Mouse (Mus musculus): ENCODE results near the gene Wdr4. TPM values are rescaled to one million over a fixed set of nuclear protein-coding genes. Genes with fewer than 3 reads are reported as not detected.

Wdr4 gene
- polyA plus RNA-seq (2012; fragmentation: generic; extraction: Trizol) = 48.5 TPM
- long read RNA-seq, experiment 1, full-length matches to known transcripts = 28 of 36 reads
- long read RNA-seq, experiment 1, partial matches to known transcripts = 1 of 36 reads
- long read RNA-seq, experiment 1, other reads (novel, unspliced or antisense) = 7 of 36 reads
- long read RNA-seq, experiment 2, full-length matches to known transcripts = 753 of 854 reads
- long read RNA-seq, experiment 2, partial matches to known transcripts = 5 of 854 reads
- long read RNA-seq, experiment 2, other reads (novel, unspliced or antisense) = 96 of 854 reads

DNA sequence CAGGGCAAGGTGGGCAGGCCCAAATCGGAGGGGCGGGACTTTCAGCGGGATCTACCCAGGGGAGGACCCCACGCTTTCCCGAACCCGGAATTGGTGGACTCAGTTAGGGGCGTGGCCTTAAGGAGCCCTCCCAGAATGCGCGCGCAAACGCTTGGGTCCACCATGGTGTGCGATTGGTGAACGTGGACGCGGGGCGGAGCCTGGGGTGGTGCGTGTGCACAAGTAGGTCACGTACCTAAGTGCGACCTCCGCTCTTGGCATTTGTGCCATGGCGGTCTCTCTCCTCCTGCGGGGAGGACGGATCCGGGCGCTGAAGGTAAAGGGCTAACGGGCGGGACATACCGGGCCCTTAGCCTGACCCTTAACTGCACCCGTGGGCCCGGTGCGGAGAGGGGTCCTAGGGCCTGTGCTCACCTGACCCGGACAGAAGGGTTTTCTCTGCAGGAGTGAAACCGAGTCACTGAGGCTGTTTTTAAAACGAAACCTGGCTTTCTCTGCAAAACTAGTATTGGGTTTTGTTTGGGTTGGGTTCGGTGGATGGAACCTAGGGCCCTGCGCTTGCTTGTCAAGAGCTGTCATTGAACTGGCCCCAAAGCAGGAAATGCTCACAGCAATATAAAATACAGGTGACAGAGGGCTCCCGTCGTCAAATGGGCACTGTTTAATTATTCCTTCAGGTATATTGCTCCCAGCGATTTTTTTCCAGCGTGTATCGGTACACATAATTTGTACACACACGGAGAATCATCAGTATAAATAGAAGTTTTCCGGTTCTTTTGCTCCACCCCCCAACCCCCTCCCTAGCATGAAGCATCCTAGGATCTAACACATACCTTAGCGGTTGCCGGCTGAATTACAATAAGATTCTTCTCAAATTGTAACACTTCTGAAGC is at the start of gene Wdr4, which contains the start of gene Ndufv3:
TSS of gene Wdr4 (minus strand) at position 35 of the 893 bp plus-strand sequence.
TSS of gene Ndufv3 (plus strand) at position 170 of the 893 bp plus-strand sequence.
- H3ac ChIP-seq (ENCODE audit: control insufficient read depth, insufficient read length, low read depth) = peak within 1 kb of the TSS; percentile 74
- no peaks in the 10 kb centered on the region for H3K79me2 ChIP-seq (ENCODE audit: control insufficient read depth, insufficient read depth)
- H3K27me3 ChIP-seq (ENCODE audit: control insufficient read depth, insufficient read depth, insufficient read length) = no peaks in the 10 kb centered on the region
- no peaks in the 10 kb centered on the region for H3K79me3 ChIP-seq (ENCODE audit: low read depth)
- no peaks in the 10 kb centered on the region for H3K36me3 ChIP-seq (ENCODE audit: control insufficient read depth, insufficient read depth)
- TF ChIP-seq MAX (IDR thresholded peaks at IDR 0.05) = peak; percentile 27
- TF ChIP-seq FOSL1 (IDR thresholded peaks at IDR 0.05; ENCODE audit: insufficient read depth, low read length, poor library complexity, severe bottlenecking) = no peak
- H3K4me3 ChIP-seq (ENCODE audit: insufficient read depth, poor library complexity, severe bottlenecking) = peak within 1 kb of the TSS; percentile 75

DNA sequence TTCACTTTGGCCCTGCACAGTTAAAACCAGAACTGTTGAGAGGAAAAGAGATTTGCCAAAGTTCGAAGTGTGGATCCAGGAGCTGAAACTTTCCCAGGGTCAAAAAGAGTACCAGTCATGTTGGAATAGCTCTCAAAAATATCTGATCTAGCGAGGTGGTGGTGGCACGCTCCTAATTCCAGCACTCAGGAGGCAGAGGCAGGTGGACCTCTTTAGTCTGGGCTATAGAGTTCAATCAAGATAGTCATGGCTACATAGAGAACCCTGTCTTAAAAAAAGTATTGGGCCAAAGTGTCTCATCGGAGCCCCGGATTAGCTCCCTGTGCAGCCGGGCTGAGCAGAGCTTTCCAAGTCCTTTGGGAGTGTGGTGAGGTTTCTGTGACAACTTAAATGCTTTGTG is 46.5 kb upstream of the Wdr4 start:
- Histone ChIP-seq H3K36me3 (ENCODE audit: control insufficient read depth, insufficient read depth) (peaks cover 4% of the 10 kb centered on the region), H3ac (ENCODE audit: control insufficient read depth, insufficient read length, low read depth) (no peak overlapping the region), H3K4me3 (ENCODE audit: insufficient read depth, poor library complexity, severe bottlenecking) (peak overlapping the region; percentile 68), H3K79me3 (ENCODE audit: low read depth) (peaks cover 35% of the 10 kb centered on the region), H3K79me2 (ENCODE audit: control insufficient read depth, insufficient read depth) (peaks cover 61% of the 10 kb centered on the region), H3K27me3 (ENCODE audit: control insufficient read depth, insufficient read depth, insufficient read length) (no peaks in the 10 kb centered on the region)
- TF ChIP-seq MYOG (IDR thresholded peaks at IDR 0.05; ENCODE audit: control insufficient read depth, extremely low read depth, insufficient read length) (no peak), FOSL1 (IDR thresholded peaks at IDR 0.05; ENCODE audit: insufficient read depth, low read length, poor library complexity, severe bottlenecking) (no peak), USF1 (IDR thresholded peaks at IDR 0.05; ENCODE audit: low read depth) (no peak), CTCF (IDR thresholded peaks at IDR 0.05; ENCODE audit: control insufficient read depth, insufficient read depth, insufficient read length) (no peak), MAX (IDR thresholded peaks at IDR 0.05) (no peak), MYOD1 (IDR thresholded peaks at IDR 0.05; ENCODE audit: control insufficient read depth, insufficient read length, low read depth) (no peak)

DNA sequence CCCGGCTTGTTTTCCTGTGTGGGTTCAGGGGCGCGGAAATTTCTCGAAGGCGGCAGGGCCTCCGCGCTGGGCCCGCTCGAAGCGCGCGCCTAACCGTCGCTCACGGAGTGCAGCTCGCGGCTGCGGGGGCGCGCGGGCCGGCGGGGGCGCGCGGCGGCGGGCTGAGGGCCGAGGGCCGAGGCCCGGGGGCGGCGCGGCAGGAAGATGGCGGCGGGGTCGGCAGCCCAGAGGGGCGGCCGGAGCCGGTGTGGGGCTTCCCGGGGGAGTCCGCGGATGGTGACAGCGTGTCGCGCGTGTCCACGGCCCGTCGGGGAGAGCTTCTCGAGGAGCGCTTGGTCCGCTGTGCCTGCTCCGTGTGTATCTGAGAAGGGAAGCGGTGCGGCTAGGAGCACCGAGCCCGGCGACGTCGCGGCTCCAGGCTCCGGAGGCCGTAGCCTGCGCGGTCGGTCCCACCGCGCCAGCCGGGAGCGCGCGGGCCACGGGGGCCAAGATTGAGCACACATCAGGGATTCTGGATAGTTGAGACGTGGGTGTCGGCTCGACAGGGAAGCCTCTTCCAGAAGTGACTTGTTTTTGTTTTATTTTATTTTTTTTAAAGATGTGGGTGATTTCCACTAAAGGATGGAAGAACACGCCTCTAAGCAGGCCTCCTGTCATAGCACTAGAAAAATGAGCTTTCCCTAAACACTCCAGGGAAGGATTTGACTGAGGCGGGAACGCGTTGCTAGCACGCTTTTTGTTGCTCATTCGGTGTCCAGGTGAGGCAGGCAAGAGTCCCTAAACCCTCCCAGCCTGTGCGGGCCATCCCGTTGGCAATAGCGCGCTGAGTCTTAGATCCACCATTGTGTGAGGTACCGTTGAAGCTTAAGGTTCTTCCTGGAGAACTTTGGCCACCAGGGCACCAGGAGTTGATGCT is 45.6 kb upstream of the Wdr4 start:
- Histone ChIP-seq H3K27me3 (ENCODE audit: control insufficient read depth, insufficient read depth, insufficient read length) (no peaks in the 10 kb centered on the region), H3K4me3 (ENCODE audit: insufficient read depth, poor library complexity, severe bottlenecking) (peak overlapping the region; percentile 68), H3ac (ENCODE audit: control insufficient read depth, insufficient read length, low read depth) (peak overlapping the region; percentile 96), H3K79me3 (ENCODE audit: low read depth) (peaks cover 33% of the 10 kb centered on the region), H3K36me3 (ENCODE audit: control insufficient read depth, insufficient read depth) (peaks cover 4% of the 10 kb centered on the region), H3K79me2 (ENCODE audit: control insufficient read depth, insufficient read depth) (peaks cover 52% of the 10 kb centered on the region)
- TF ChIP-seq CTCF (IDR thresholded peaks at IDR 0.05; ENCODE audit: control insufficient read depth, insufficient read depth, insufficient read length) = no peak
- no peak for TF ChIP-seq USF1 (IDR thresholded peaks at IDR 0.05; ENCODE audit: low read depth)
- no peak for TF ChIP-seq MAX (IDR thresholded peaks at IDR 0.05)
- no peak for TF ChIP-seq MYOD1 (IDR thresholded peaks at IDR 0.05; ENCODE audit: control insufficient read depth, insufficient read length, low read depth)
- no peak for TF ChIP-seq FOSL1 (IDR thresholded peaks at IDR 0.05; ENCODE audit: insufficient read depth, low read length, poor library complexity, severe bottlenecking)
- no peak for TF ChIP-seq MYOG (IDR thresholded peaks at IDR 0.05; ENCODE audit: control insufficient read depth, extremely low read depth, insufficient read length)
- no peak for TF ChIP-seq CEBPB (IDR thresholded peaks at IDR 0.05; ENCODE audit: low read depth)

DNA sequence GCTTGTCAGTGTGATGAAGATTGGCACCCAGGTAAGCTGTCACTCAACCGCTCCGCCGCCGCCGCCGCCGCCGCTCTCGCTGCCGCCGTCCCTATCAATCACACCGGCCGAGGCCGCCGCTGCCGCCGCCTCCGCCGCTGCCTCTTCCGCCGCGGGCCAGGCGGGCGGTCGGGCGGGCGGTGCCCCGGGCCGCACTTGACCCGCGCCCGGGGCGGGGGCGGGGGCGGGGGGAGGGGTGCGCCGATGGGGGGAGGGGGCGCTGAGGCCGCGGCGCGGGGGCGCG is 45.0 kb upstream of the Wdr4 start:
- H3ac ChIP-seq (ENCODE audit: control insufficient read depth, insufficient read length, low read depth) = peak overlapping the region; percentile 96
- peaks cover 33% of the 10 kb centered on the region for H3K79me3 ChIP-seq (ENCODE audit: low read depth)
- peak overlapping the region; percentile 68 for H3K4me3 ChIP-seq (ENCODE audit: insufficient read depth, poor library complexity, severe bottlenecking)
- no peaks in the 10 kb centered on the region for H3K27me3 ChIP-seq (ENCODE audit: control insufficient read depth, insufficient read depth, insufficient read length)
- no peak for TF ChIP-seq FOSL1 (IDR thresholded peaks at IDR 0.05; ENCODE audit: insufficient read depth, low read length, poor library complexity, severe bottlenecking)
- TF ChIP-seq MYOD1 (IDR thresholded peaks at IDR 0.05; ENCODE audit: control insufficient read depth, insufficient read length, low read depth) = no peak
- no peak for TF ChIP-seq MAX (IDR thresholded peaks at IDR 0.05)
- no peak for TF ChIP-seq USF1 (IDR thresholded peaks at IDR 0.05; ENCODE audit: low read depth)
- no peak for TF ChIP-seq MYOG (IDR thresholded peaks at IDR 0.05; ENCODE audit: control insufficient read depth, extremely low read depth, insufficient read length)
- TF ChIP-seq CEBPB (IDR thresholded peaks at IDR 0.05; ENCODE audit: low read depth) = no peak
- TF ChIP-seq CTCF (IDR thresholded peaks at IDR 0.05; ENCODE audit: control insufficient read depth, insufficient read depth, insufficient read length) = no peak
- H3K36me3 ChIP-seq (ENCODE audit: control insufficient read depth, insufficient read depth) = peaks cover 4% of the 10 kb centered on the region
- H3K79me2 ChIP-seq (ENCODE audit: control insufficient read depth, insufficient read depth) = peaks cover 46% of the 10 kb centered on the region

Measured in C2C12 (cell line).